Mouse (Mus musculus) kidney, embryonic 15.5 days (tissue): ENCODE results near the gene Tsacc. TPM values are rescaled to one million over a fixed set of nuclear protein-coding genes. Genes with fewer than 3 reads are reported as not detected.
"Not testable (repeated sequence)": the region's sequence is repeated elsewhere in the genome, so short reads cannot be mapped to it uniquely, and the experiment has no call there.

ENCODE experiments used
- ATAC-seq: fragments of 200-750 bp; cut with Nextera tagmentation; replicated peaks from 2 replicates; pipeline ENCODE4 v1.8.0; 2017; ENCODE audit warnings: moderate TSS enrichment; ENCODE audit not compliant: low FRiP score
- H3K27ac ChIP-seq: fragments of 300-500 bp; sonication (generic); 2 replicates; pipeline ENCODE4 v1.5.1; 2015; ENCODE audit warnings: mild to moderate bottlenecking, inconsistent platforms
- H3K27me3 ChIP-seq: fragments of 300-500 bp; sonication (generic); 2 replicates; pipeline ENCODE4 v1.6.1; 2015; ENCODE audit warnings: inconsistent platforms
- H3K36me3 ChIP-seq: fragments of 300-500 bp; sonication (generic); 2 replicates; pipeline ENCODE4 v1.6.1; 2015; ENCODE audit warnings: inconsistent platforms
- H3K4me1 ChIP-seq: fragments of 300-500 bp; sonication (generic); 2 replicates; pipeline ENCODE4 v1.6.1; 2015; ENCODE audit warnings: inconsistent platforms
- H3K4me2 ChIP-seq: fragments of 300-500 bp; sonication (generic); 2 replicates; pipeline ENCODE4 v1.6.1; 2015; ENCODE audit warnings: moderate library complexity, mild to moderate bottlenecking, inconsistent platforms
- H3K4me3 ChIP-seq: fragments of 300-500 bp; sonication (generic); replicated peaks from 2 replicates; pipeline ENCODE4 v1.5.1; 2015; ENCODE audit warnings: mild to moderate bottlenecking, inconsistent platforms
- H3K9ac ChIP-seq: fragments of 300-500 bp; sonication (generic); 2 replicates; pipeline ENCODE4 v1.6.1; 2015; ENCODE audit warnings: mild to moderate bottlenecking, inconsistent platforms
- H3K9me3 ChIP-seq: fragments of 300-500 bp; sonication (generic); replicated peaks from 2 replicates; pipeline ENCODE4 v1.6.1; 2016; ENCODE audit warnings: inconsistent platforms
- WGBS: fragments of 180-500 bp; shearing (Covaris S2); methylation state at CpG from one replicate; pipeline ENCODE4 v1.1.7; 2015; ENCODE audit warnings: mixed read lengths; 5-methylcytosine and 5-hydroxymethylcytosine counted together
- polyA plus RNA-seq: library from polyadenylated mRNA; unstranded; fragments of >200 nt; fragmentation: Nextera tagmentation; extraction: Ambion mirVana; gene quantifications from 2 replicates; pipeline ENCODE4 v1.2.1, GENCODE M21; 2015

Tsacc gene
- polyA plus RNA-seq, 1 experiment from 2014 or later, result 12.9 TPM

GRCm38 (mm10) chr3:88324951-88325405, 28.2 kb upstream of the Tsacc start, which contains the start of gene Glmp:
Glmp (plus strand) TSS chr3:88325023.
- Histone ChIP-seq H3K9ac (peak within 1 kb of the TSS; percentile 52), H3K36me3 (peaks cover 74% of the 10 kb centered on the region), H3K4me3 (peak within 1 kb of the TSS; percentile 54), H3K4me2 (peak within 1 kb of the TSS; percentile 82), H3K4me1 (peaks cover 12% of the 10 kb centered on the region), H3K27ac (peak within 1 kb of the TSS; percentile 5; the same call in 1 of the 2 replicates), H3K9me3 (no peaks in the 10 kb centered on the region), H3K27me3 (no peaks in the 10 kb centered on the region)
- under 1% methylated on average over 10 of the region's 10 CpGs for WGBS
- ATAC-seq, result peak; percentile 82

- H3K4me3 ChIP-seq, result no peak overlapping the region
- H3K36me3 ChIP-seq, result peaks cover 51% of the 10 kb centered on the region
- ATAC-seq, result no peak
- no peaks in the 10 kb centered on the region for H3K27me3 ChIP-seq
- 91% methylated on average over 1 of the region's 1 CpGs for WGBS
- peaks cover 10% of the 10 kb centered on the region for H3K4me1 ChIP-seq
- no peaks in the 10 kb centered on the region for H3K9me3 ChIP-seq
- no peak overlapping the region for H3K9ac ChIP-seq
- no peak overlapping the region for H3K4me2 ChIP-seq
- no peak overlapping the region for H3K27ac ChIP-seq
Observed at GRCm38 (mm10) chr3:88299172-88299571, 2.4 kb upstream of the Tsacc start.

- H3K4me3 ChIP-seq, result peak overlapping the region; percentile 80
- WGBS, result under 1% methylated on average over 30 of the region's 30 CpGs
- H3K9ac ChIP-seq, result peak overlapping the region; percentile 78
- H3K36me3 ChIP-seq, result peaks cover 35% of the 10 kb centered on the region
- no peak for ATAC-seq
- no peaks in the 10 kb centered on the region for H3K9me3 ChIP-seq
- H3K27ac ChIP-seq, result peak overlapping the region; percentile 95
- no peaks in the 10 kb centered on the region for H3K27me3 ChIP-seq
- peak overlapping the region; percentile 67 for H3K4me2 ChIP-seq
- H3K4me1 ChIP-seq, result peaks cover 10% of the 10 kb centered on the region
Observed at GRCm38 (mm10) chr3:88297321-88297851, 587 bp upstream of the Tsacc start.

GRCm38 (mm10) chr3:88296110-88296560, 664 bp downstream of the Tsacc start:
- Histone ChIP-seq H3K36me3 (peaks cover 22% of the 10 kb centered on the region), H3K27me3 (no peaks in the 10 kb centered on the region), H3K9me3 (no peaks in the 10 kb centered on the region), H3K4me1 (peaks cover 10% of the 10 kb centered on the region), H3K9ac (peak overlapping the region; percentile 78), H3K4me2 (peak overlapping the region; percentile 67), H3K4me3 (peak overlapping the region; percentile 80), H3K27ac (peak overlapping the region; percentile 97)
- ATAC-seq, result peak; percentile 20; the same call in 1 of the 2 replicates
- 1% methylated on average over 12 of the region's 12 CpGs for WGBS

GRCm38 (mm10) chr3:88295272-88295671, 1.5 kb downstream of the Tsacc start:
- not testable (repeated sequence) for H3K9ac ChIP-seq, H3K9me3 ChIP-seq, H3K27me3 ChIP-seq, H3K27ac ChIP-seq, ATAC-seq
- peak overlapping the region; percentile 80; the same call in 1 of the 2 replicates for H3K4me3 ChIP-seq
- H3K36me3 ChIP-seq, result peaks cover 14% of the 10 kb centered on the region
- H3K4me2 ChIP-seq, result peak overlapping the region; percentile 67; the same call in 1 of the 2 replicates
- 31% methylated on average over 1 of the region's 1 CpGs for WGBS
- H3K4me1 ChIP-seq, result peaks cover 10% of the 10 kb centered on the region

GRCm38 (mm10) chr3:88291970-88292369, 4.8 kb downstream of the Tsacc start:
- no peaks in the 10 kb centered on the region for H3K27me3 ChIP-seq
- ATAC-seq, result no peak
- 59% methylated on average over 4 of the region's 4 CpGs for WGBS

GRCm38 (mm10) chr3:88288133-88288713, 8.6 kb downstream of the Tsacc start:
- H3K27ac ChIP-seq, ATAC-seq, H3K4me3 ChIP-seq, H3K9ac ChIP-seq, H3K9me3 ChIP-seq, H3K27me3 ChIP-seq, H3K4me2 ChIP-seq, H3K4me1 ChIP-seq: not testable (repeated sequence)
- H3K36me3 ChIP-seq, result peaks cover 11% of the 10 kb centered on the region; the same call in 1 of the 2 replicates
- WGBS, result 87% methylated on average over 10 of the region's 10 CpGs

More at GRCm38 (mm10) chr3:88291970-88292369, 4.8 kb downstream of the Tsacc start:
- Histone ChIP-seq H3K4me2 (no peak overlapping the region), H3K36me3 (no peaks in the 10 kb centered on the region; the same call in 1 of the 2 replicates), H3K4me1 (0 out of 2 replicates have a peak, but pooled peaks cover 2% of the 10 kb centered on the region), H3K4me3 (no peak overlapping the region), H3K9me3 (no peaks in the 10 kb centered on the region), H3K9ac (no peak overlapping the region), H3K27ac (no peak overlapping the region)

GRCm38 (mm10) chr3:88287110-88287509, 9.7 kb downstream of the Tsacc start, which contains the start of gene Gm38392:
Gm38392 (minus strand) TSS chr3:88287210.
- Histone ChIP-seq H3K4me3 (no peak within 1 kb of the TSS), H3K27me3 (no peaks in the 10 kb centered on the region), H3K9me3 (no peaks in the 10 kb centered on the region), H3K9ac (no peak within 1 kb of the TSS), H3K36me3 (peaks cover 11% of the 10 kb centered on the region; the same call in 1 of the 2 replicates), H3K4me2 (no peak within 1 kb of the TSS), H3K27ac (no peak within 1 kb of the TSS), H3K4me1 (no peaks in the 10 kb centered on the region)
- no peak for ATAC-seq
- WGBS, result 96% methylated on average over 4 of the region's 4 CpGs

- H3K27ac ChIP-seq, H3K4me3 ChIP-seq, H3K9ac ChIP-seq, H3K27me3 ChIP-seq, H3K4me1 ChIP-seq, H3K9me3 ChIP-seq, H3K4me2 ChIP-seq, ATAC-seq: not testable (repeated sequence)
- 53% methylated on average over 2 of the region's 2 CpGs for WGBS
- H3K36me3 ChIP-seq, result peaks cover 11% of the 10 kb centered on the region; the same call in 1 of the 2 replicates
Observed at GRCm38 (mm10) chr3:88285565-88285895, 11.3 kb downstream of the Tsacc start.

- H3K27me3 ChIP-seq, ATAC-seq, H3K9me3 ChIP-seq, H3K4me1 ChIP-seq, H3K27ac ChIP-seq, H3K4me2 ChIP-seq, H3K9ac ChIP-seq, H3K4me3 ChIP-seq: not testable (repeated sequence)
- WGBS, result 94% methylated on average over 14 of the region's 14 CpGs
- peaks cover 11% of the 10 kb centered on the region; the same call in 1 of the 2 replicates for H3K36me3 ChIP-seq
Observed at GRCm38 (mm10) chr3:88284815-88285564, 11.8 kb downstream of the Tsacc start.

GRCm38 (mm10) chr3:88281141-88281916, 15.5 kb downstream of the Tsacc start:
- not testable (repeated sequence) for H3K27me3 ChIP-seq, H3K4me1 ChIP-seq, H3K27ac ChIP-seq, H3K4me3 ChIP-seq, H3K36me3 ChIP-seq, H3K9ac ChIP-seq, ATAC-seq, H3K9me3 ChIP-seq, H3K4me2 ChIP-seq
- WGBS, result 76% methylated on average over 11 of the region's 11 CpGs
